Comparison of ENCODE assay signal across 7 mouse cellular contexts in the genomic region with DNA sequence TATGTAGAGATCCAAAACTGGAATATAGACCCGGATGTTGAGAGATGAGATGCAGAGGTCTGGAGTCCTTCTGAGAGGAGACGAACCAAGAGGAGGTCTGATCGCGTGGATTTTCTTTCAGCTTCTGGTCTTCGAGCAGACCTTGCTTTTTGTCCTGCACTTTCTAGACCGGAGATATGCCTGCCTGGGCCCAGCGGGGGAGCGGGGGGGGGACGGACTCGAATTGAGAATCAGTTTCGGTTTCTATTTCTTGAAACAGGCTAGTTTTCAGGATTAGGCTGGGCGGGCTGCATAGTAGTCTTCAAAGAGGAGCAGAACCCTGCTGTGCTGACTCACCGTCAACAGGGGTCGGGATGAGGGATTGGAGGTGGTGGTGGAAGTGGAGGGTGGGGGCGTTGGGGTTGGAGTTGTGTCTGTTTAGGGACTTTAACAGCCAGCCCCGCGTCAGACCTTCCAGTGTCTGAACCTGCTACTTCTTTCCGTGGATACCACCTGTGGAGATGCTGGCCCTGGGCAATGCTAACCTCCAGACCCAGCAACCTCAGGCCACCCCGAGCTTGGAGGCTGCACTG. TPM values are rescaled to one million over a fixed set of nuclear protein-coding genes. Genes with fewer than 3 reads are reported as not detected.
DNase-seq lines count a peak whose midpoint lies in the region; ATAC-seq lines count a peak whose summit lies in the region.

A gene (minus strand): TSS at position 483 of the 572 bp plus-strand sequence.

- peak; percentile 51 for ATAC-seq in erythroid progenitor cell, adult 5-6 weeks (replicated peaks; ENCODE audit: low FRiP score, poor library complexity, severe bottlenecking)
- ATAC-seq in heart, embryonic 15.5 days (replicated peaks; ENCODE audit: insufficient number of reproducible peaks, insufficient read depth, low FRiP score, low read depth): peak; percentile 56

- 2% methylated on average over 19 of the region's 19 CpGs for WGBS in heart, embryonic 15.5 days

- H3K4me3 ChIP-seq in heart, embryonic 15.5 days: peak within 1 kb of the TSS; percentile 52

- no peaks in the 10 kb centered on the region for H3K36me3 ChIP-seq in heart, embryonic 15.5 days

- H3K9ac ChIP-seq in heart, embryonic 15.5 days: peak within 1 kb of the TSS; percentile 45

- H3K4me1 ChIP-seq in heart, embryonic 15.5 days (replicated peaks): peaks cover 36% of the 10 kb centered on the region

- H3K27ac ChIP-seq in heart, embryonic 15.5 days: peak within 1 kb of the TSS; percentile 71

- H3K4me2 ChIP-seq in heart, embryonic 15.5 days: peak within 1 kb of the TSS; percentile 79

- H3K27me3 ChIP-seq in heart, embryonic 15.5 days: no peaks in the 10 kb centered on the region

- no peaks in the 10 kb centered on the region for H3K9me3 ChIP-seq in heart, embryonic 15.5 days (replicated peaks)

- peak; percentile 81 for DNase-seq in ES-CJ7 (ENCODE audit: low read depth, low spot score)
- peak; percentile 71 to 85 for DNase-seq in adrenal gland, postnatal 36 days
- DNase-seq in kidney, postnatal 10 days: peak; percentile 86
- peak; percentile 77 for DNase-seq in lung, postnatal 14 days
- peak; percentile 51 for DNase-seq in ovary, postnatal 14 days (ENCODE audit: low spot score)

RNA-seq across cellular contexts. Expression of the gene that starts here (rescaled TPM):
- 10 to 100 TPM; 23.9 to 24.5 TPM for total RNA-seq in adrenal gland, postnatal 36 days (2021)
- total RNA-seq in erythroid progenitor cell, adult 5-6 weeks (2015; ENCODE audit: low replicate concordance): 50.3 and 55.5 TPM in 2 replicates
- total RNA-seq in erythroid progenitor cell, adult 5-6 weeks (2017; ENCODE audit: low replicate concordance): 51.0 and 53.7 TPM in 2 replicates
- polyA plus RNA-seq in heart, embryonic 15.5 days (2015; fragmentation: Nextera tagmentation; extraction: Ambion mirVana): 8.9 and 13.6 TPM in 2 replicates

Comparison
In these comparisons a context has a peak if more than half of its experiments do, and no peak if none do; other contexts are left out.
1. Peak in every context shown above with its lines: DNase-seq, ATAC-seq, H3K4me3 ChIP-seq and H3K27ac ChIP-seq.